In genomic region chr11:121421553-121422173, GRCm38 (mm10) we compare ENCODE assay signal across 8 mouse cellular contexts. TPM values are rescaled to one million over a fixed set of nuclear protein-coding genes. Genes with fewer than 3 reads are reported as not detected.
DNase-seq lines count a peak whose midpoint lies in the region; ATAC-seq and TF ChIP-seq lines count a peak whose summit lies in the region.

No protein-coding gene starts in this region.

- peak; percentile 49; the same call in 1 of the 2 replicates for ATAC-seq in heart, embryonic 13.5 days (ENCODE audit: extremely low read depth, insufficient number of reproducible peaks, low FRiP score, low TSS enrichment)
- ATAC-seq in hindbrain, embryonic 14.5 days (ENCODE audit: low FRiP score): no peak

- intact Hi-C loops in heart, postnatal 25 days (cut with DNase I): loop anchor here (5.0 kb wide), 1 partner anchor 64 kb away; no protein-coding TSS in a partner anchor

- no peaks in the 10 kb centered on the region for H3K27me3 ChIP-seq in heart, embryonic 13.5 days (replicated peaks)
- H3K27me3 ChIP-seq in hindbrain, embryonic 14.5 days (ENCODE audit: control insufficient read depth, insufficient read depth, low read length): no peaks in the 10 kb centered on the region

- TF ChIP-seq POLR2A in bone marrow, adult 2 months (IDR thresholded peaks at IDR 0.05; ENCODE audit: borderline replicate concordance, control insufficient read depth, low read depth, low read length): no peak

- WGBS in heart, embryonic 13.5 days: 2% methylated on average over 28 of the region's 28 CpGs
- WGBS in bone marrow, adult 2 months: 1% methylated on average over 28 of the region's 28 CpGs
- under 1% methylated on average over 28 of the region's 28 CpGs for WGBS in hindbrain, embryonic 14.5 days
- WGBS in macrophage (ENCODE audit: missing documents): 1% methylated on average over 28 of the region's 28 CpGs

- peaks cover 3% of the 10 kb centered on the region; the same call in 1 of the 2 replicates for H3K36me3 ChIP-seq in heart, embryonic 13.5 days
- 0 out of 2 replicates have a peak, but pooled peaks cover 7% of the 10 kb centered on the region for H3K36me3 ChIP-seq in hindbrain, embryonic 14.5 days (replicated peaks; ENCODE audit: control insufficient read depth, insufficient read depth)
- no peaks in the 10 kb centered on the region for H3K36me3 ChIP-seq in macrophage (ENCODE audit: inconsistent target)

- H3K79me2 ChIP-seq in macrophage (ENCODE audit: inconsistent target): no peaks in the 10 kb centered on the region

- TF ChIP-seq CTCF in bone marrow, adult 2 months (IDR thresholded peaks at IDR 0.05; ENCODE audit: control insufficient read depth, insufficient read depth, low read length): no peak

- H3K9me3 ChIP-seq in heart, embryonic 13.5 days: no peaks in the 10 kb centered on the region
- no peaks in the 10 kb centered on the region for H3K9me3 ChIP-seq in hindbrain, embryonic 14.5 days (ENCODE audit: control insufficient read depth, low read length)

- peak overlapping the region; percentile 86 for H3K4me2 ChIP-seq in heart, embryonic 13.5 days
- H3K4me2 ChIP-seq in hindbrain, embryonic 14.5 days (replicated peaks): peak overlapping the region; percentile 92

- peak overlapping the region; percentile 89 for H3K9ac ChIP-seq in heart, embryonic 13.5 days
- H3K9ac ChIP-seq in hindbrain, embryonic 14.5 days: peak overlapping the region; percentile 74

- peaks cover 11% of the 10 kb centered on the region for H3K4me1 ChIP-seq in heart, embryonic 13.5 days
- no peaks in the 10 kb centered on the region; the same call in 1 of the 2 replicates for H3K4me1 ChIP-seq in bone marrow, adult 2 months (ENCODE audit: control insufficient read depth, insufficient read depth, low read length)
- H3K4me1 ChIP-seq in hindbrain, embryonic 14.5 days (replicated peaks; ENCODE audit: control insufficient read depth, insufficient read depth, low read length): peaks cover 7% of the 10 kb centered on the region

- H3K4me3 ChIP-seq in heart, embryonic 13.5 days: peak overlapping the region; percentile 83
- H3K4me3 ChIP-seq in bone marrow, adult 2 months (replicated peaks; ENCODE audit: control insufficient read depth, low read depth, low read length): peak overlapping the region; percentile 78
- H3K4me3 ChIP-seq in hindbrain, embryonic 14.5 days (replicated peaks; ENCODE audit: low read length): peak overlapping the region; percentile 86
- H3K4me3 ChIP-seq in macrophage (ENCODE audit: inconsistent target): peak overlapping the region; percentile 91

- H3K27ac ChIP-seq in heart, embryonic 13.5 days (replicated peaks): peak overlapping the region; percentile 66
- peak overlapping the region; percentile 36 for H3K27ac ChIP-seq in bone marrow, adult 2 months (ENCODE audit: control insufficient read depth, insufficient read depth, low read depth, low read length, poor library complexity)
- peak overlapping the region; percentile 64 for H3K27ac ChIP-seq in hindbrain, embryonic 14.5 days
- 0 out of 2 replicates have a peak overlapping the region, but pooled peaks have one; percentile 12 for H3K27ac ChIP-seq in macrophage

- DNase-seq in heart, postnatal 25 days (ENCODE audit: low spot score): no peak
- DNase-seq in hindbrain, embryonic 14.5 days (ENCODE audit: low spot score): no peak
- DNase-seq in right cerebral cortex, postnatal 10 days (ENCODE audit: low spot score in 2 of 2): no peak
- DNase-seq in thymus, adult 18-20 months: no peak
- no peak for DNase-seq in left cerebral cortex, adult 8-10 months (ENCODE audit: low spot score in 2 of 2)

RNA-seq across cellular contexts. Expression of gene Fn3krp, which starts 0.5 kb away (rescaled TPM):
- polyA plus RNA-seq in heart, embryonic 13.5 days (2015; fragmentation: Nextera tagmentation; extraction: Ambion mirVana): 4.6 and 5.5 TPM in 2 replicates
- total RNA-seq in heart, postnatal 25 days (2021): 1 to 10 TPM; 7.4 to 7.8 TPM
- 29.3 and 53.1 TPM in 2 replicates for polyA plus RNA-seq in bone marrow, adult 2 months (2011; ENCODE audit: insufficient read depth, insufficient read length, low replicate concordance, missing spikeins)
- polyA plus RNA-seq in hindbrain, embryonic 14.5 days (2014; fragmentation: Nextera tagmentation; extraction: Ambion mirVana): 7.1 and 7.6 TPM in 2 replicates
- 1 to 10 TPM in 19 of 26 experiments, under 1 TPM in 6, not detected in 1; 0.34 to 7.1 (median 3.4) TPM for total RNA-seq in macrophage (2018; cell fraction: chromatin; rRNA removed)
- total RNA-seq in macrophage (2018; cell fraction: cytosol; rRNA removed): 10 to 100 TPM in 1 of 26 experiments, 1 to 10 TPM in 25; 5.2 to 10.4 (median 7.7) TPM
- 10 to 100 TPM in 1 of 26 experiments, 1 to 10 TPM in 25; 1.2 to 10.4 (median 4.2) TPM for total RNA-seq in macrophage (2018; cell fraction: nucleus; rRNA removed)
- polyA plus RNA-seq in macrophage (2018): 6.0 to 8.4 TPM (median 7.5 TPM) in 3 replicates
- 10 to 100 TPM; 47.7 to 52.2 (median 50.9) TPM for total RNA-seq in left cerebral cortex, adult 8-10 months (2022)

RNA-seq across cellular contexts. Expression of gene Fn3k, which starts 13.1 kb away (rescaled TPM):
- polyA plus RNA-seq in heart, embryonic 13.5 days (2015; fragmentation: Nextera tagmentation; extraction: Ambion mirVana): 8.9 and 9.6 TPM in 2 replicates
- 10 to 100 TPM; 23.7 to 27.6 TPM for total RNA-seq in heart, postnatal 25 days (2021)
- polyA plus RNA-seq in bone marrow, adult 2 months (2011; ENCODE audit: insufficient read depth, insufficient read length, low replicate concordance, missing spikeins): 66.5 and 69.0 TPM in 2 replicates
- polyA plus RNA-seq in hindbrain, embryonic 14.5 days (2014; fragmentation: Nextera tagmentation; extraction: Ambion mirVana): 4.8 and 5.5 TPM in 2 replicates
- under 1 TPM in 3 of 26 experiments, not detected in 23; 0.37 to 0.63 (median 0.45) TPM for total RNA-seq in macrophage (2018; cell fraction: chromatin; rRNA removed)
- under 1 TPM in 8 of 26 experiments, not detected in 18; 0.09 to 0.36 (median 0.10) TPM for total RNA-seq in macrophage (2018; cell fraction: cytosol; rRNA removed)
- under 1 TPM in 5 of 26 experiments, not detected in 21; 0.35 to 0.90 (median 0.51) TPM for total RNA-seq in macrophage (2018; cell fraction: nucleus; rRNA removed)
- 0.03 to 0.57 TPM in 2 of 3 replicates, not detected in the other for polyA plus RNA-seq in macrophage (2018)
- total RNA-seq in left cerebral cortex, adult 8-10 months (2022): 10 to 100 TPM; 58.6 to 64.2 (median 61.1) TPM

RNA-seq across cellular contexts. Expression of gene Tbcd, which starts 30.1 kb away (rescaled TPM):
- 21.0 and 22.1 TPM in 2 replicates for polyA plus RNA-seq in heart, embryonic 13.5 days (2015; fragmentation: Nextera tagmentation; extraction: Ambion mirVana)
- 10 to 100 TPM in 1 of 2 experiments, 1 to 10 TPM in 1; 10.0 to 11.5 TPM for total RNA-seq in heart, postnatal 25 days (2021)
- polyA plus RNA-seq in bone marrow, adult 2 months (2011; ENCODE audit: insufficient read depth, insufficient read length, low replicate concordance, missing spikeins): 25.2 and 28.4 TPM in 2 replicates
- 55.7 and 57.7 TPM in 2 replicates for polyA plus RNA-seq in hindbrain, embryonic 14.5 days (2014; fragmentation: Nextera tagmentation; extraction: Ambion mirVana)
- total RNA-seq in macrophage (2018; cell fraction: chromatin; rRNA removed): 100 to 1,000 TPM in 2 of 26 experiments, 10 to 100 TPM in 24; 24.2 to 116 (median 73.8) TPM
- total RNA-seq in macrophage (2018; cell fraction: cytosol; rRNA removed): 10 to 100 TPM; 25.8 to 40.2 (median 33.6) TPM
- total RNA-seq in macrophage (2018; cell fraction: nucleus; rRNA removed): 10 to 100 TPM; 19.6 to 66.4 (median 42.6) TPM
- polyA plus RNA-seq in macrophage (2018): 32.9 to 38.6 TPM (median 36.1 TPM) in 3 replicates
- total RNA-seq in left cerebral cortex, adult 8-10 months (2022): 10 to 100 TPM; 39.7 to 45.1 (median 40.9) TPM

RNA-seq across cellular contexts. Expression of gene Rab40b, which starts 33.6 kb away (rescaled TPM):
- 4.6 and 5.0 TPM in 2 replicates for polyA plus RNA-seq in heart, embryonic 13.5 days (2015; fragmentation: Nextera tagmentation; extraction: Ambion mirVana)
- total RNA-seq in heart, postnatal 25 days (2021): 1 to 10 TPM; 1.3 to 1.6 TPM
- not detected in 2 replicates for polyA plus RNA-seq in bone marrow, adult 2 months (2011; ENCODE audit: insufficient read depth, insufficient read length, low replicate concordance, missing spikeins)
- polyA plus RNA-seq in hindbrain, embryonic 14.5 days (2014; fragmentation: Nextera tagmentation; extraction: Ambion mirVana): 11.4 and 16.0 TPM in 2 replicates
- not detected for total RNA-seq in macrophage (2018; cell fraction: chromatin; rRNA removed)
- total RNA-seq in macrophage (2018; cell fraction: cytosol; rRNA removed): under 1 TPM in 1 of 26 experiments, not detected in 25; 0.09 TPM
- not detected for total RNA-seq in macrophage (2018; cell fraction: nucleus; rRNA removed)
- not detected in 3 replicates for polyA plus RNA-seq in macrophage (2018)
- 10 to 100 TPM; 48.4 to 55.6 (median 50.4) TPM for total RNA-seq in left cerebral cortex, adult 8-10 months (2022)

Comparison
In these comparisons a context has a peak if more than half of its experiments do, and no peak if none do; other contexts are left out.
1. H3K27ac ChIP-seq: peak in every context shown above with its lines; median percentile 66 in heart, embryonic 13.5 days; 64 in hindbrain, embryonic 14.5 days; 36 in bone marrow, adult 2 months; 12 in macrophage.